Mouse (Mus musculus): ENCODE measurements around the gene Rab5b.

DNA sequence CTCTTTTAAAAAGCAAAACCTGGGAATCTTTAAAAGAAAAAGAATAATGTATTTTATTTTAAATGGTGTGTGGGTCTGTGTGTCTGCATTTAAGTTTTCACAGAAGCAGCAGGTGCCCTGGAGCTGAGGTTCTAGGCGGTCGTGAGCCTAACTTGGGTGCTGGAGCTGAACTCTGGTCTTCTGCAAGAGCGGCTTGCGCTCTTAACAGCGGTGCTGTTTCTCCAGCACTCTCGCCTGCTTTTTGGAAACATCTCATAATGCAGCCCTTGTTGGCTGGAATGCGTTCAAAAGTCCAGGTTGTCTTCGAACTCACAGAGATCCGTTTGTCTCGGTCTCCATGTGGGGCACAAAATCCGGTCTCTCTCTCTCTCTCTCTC lies 9.2 kb upstream of the Rab5b start:
- TF ChIP-seq EP300 (IDR thresholded peaks at IDR 0.05): no peak
- TF ChIP-seq CTCF (IDR thresholded peaks at IDR 0.05): no peak

Data from lung, postnatal 0 days (tissue).